Mouse (Mus musculus): ENCODE data around the gene Rheb.

DNA sequence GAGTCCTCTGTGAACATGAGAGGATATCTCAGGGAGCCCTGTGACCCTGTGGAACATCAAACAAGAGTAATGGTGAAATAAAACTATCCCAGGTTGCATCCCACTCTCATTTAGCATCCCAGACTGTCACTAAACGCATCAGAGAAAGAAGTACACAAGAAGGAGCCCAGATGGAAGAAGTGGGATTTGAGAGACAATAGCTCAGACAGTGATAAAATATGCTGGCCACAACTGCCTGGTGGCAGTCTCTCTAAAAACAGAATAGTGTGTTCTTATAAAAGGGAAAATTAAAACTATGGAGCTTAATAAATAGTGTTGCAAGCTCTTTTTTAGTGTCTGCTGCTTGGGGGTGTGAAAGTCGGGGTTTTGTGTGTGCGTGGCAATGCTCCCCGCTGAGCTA is 59.5 kb downstream of the Rheb start:
- TF ChIP-seq POLR2A (IDR thresholded peaks at IDR 0.05; ENCODE audit: insufficient read depth, low read depth, low read length): no peak
- no peak for TF ChIP-seq CTCF (IDR thresholded peaks at IDR 0.05; ENCODE audit: insufficient read depth, low read depth, low read length)
